Mouse (Mus musculus) kidney, postnatal 0 days (tissue): ENCODE measurements at regions not wholly inside any gene's neighbourhood (a gene's known extent, or its start where the extent isn't known, plus 50 kb on each side); places are given as distances from the start of the nearest gene placed in this dataset.

Experiments used
- ATAC-seq: fragments of 200-750 bp; cut with Nextera tagmentation; replicated peaks from 2 replicates; pipeline ENCODE4 v1.8.0; 2017; ENCODE audit warnings: low read depth, moderate number of reproducible peaks, moderate TSS enrichment, moderate library complexity; ENCODE audit not compliant: low FRiP score
- DNase-seq: peaks from one replicate; pipeline ENCODE4 v3.0.0-alpha.2; 2016; ENCODE audit warnings: low spot score
- H3K27ac ChIP-seq: fragments of 300-500 bp; sonication (generic); 2 replicates; pipeline ENCODE4 v1.5.1; 2014; ENCODE audit warnings: mild to moderate bottlenecking
- H3K27me3 ChIP-seq: fragments of 300-500 bp; sonication (generic); 2 replicates; pipeline ENCODE4 v1.6.1; 2014; ENCODE audit warnings: low read length, mixed read lengths; ENCODE audit not compliant: insufficient read depth
- H3K36me3 ChIP-seq: fragments of 300-500 bp; sonication (generic); 2 replicates; pipeline ENCODE4 v1.6.1; 2014; ENCODE audit warnings: low read length, mixed read lengths; ENCODE audit not compliant: insufficient read depth
- H3K4me1 ChIP-seq: fragments of 300-500 bp; sonication (generic); replicated peaks from 2 replicates; pipeline ENCODE4 v1.6.1; 2014; ENCODE audit warnings: antibody characterized with exemption, low read length, mixed read lengths; ENCODE audit not compliant: insufficient read depth
- H3K4me2 ChIP-seq: fragments of 300-500 bp; sonication (generic); 2 replicates; pipeline ENCODE4 v1.6.1; 2014; ENCODE audit warnings: mild to moderate bottlenecking, low read length, moderate library complexity, mixed read lengths
- H3K4me3 ChIP-seq: fragments of 300-500 bp; sonication (generic); replicated peaks from 2 replicates; pipeline ENCODE4 v1.5.1; 2014; ENCODE audit warnings: low read depth, low read length
- H3K9ac ChIP-seq: fragments of 300-500 bp; sonication (generic); 2 replicates; pipeline ENCODE4 v1.6.1; 2014; ENCODE audit warnings: low read depth, low read length
- H3K9me3 ChIP-seq: fragments of 300-500 bp; sonication (generic); replicated peaks from 2 replicates; pipeline ENCODE4 v1.6.1; 2016; ENCODE audit warnings: low read length, inconsistent platforms, mixed read lengths
- CTCF ChIP-seq: IDR thresholded peaks from 2 replicates; pipeline ENCODE4 v1.5.1; 2016; ENCODE audit warnings: antibody characterized with exemption, low read depth, mild to moderate bottlenecking, moderate library complexity
- WGBS: fragments of 180-500 bp; shearing (Covaris S2); extraction: QIAGEN DNeasy Blood & Tissue Kit; methylation state at CpG from one replicate; pipeline ENCODE4 v1.1.7; 2014; 5-methylcytosine and 5-hydroxymethylcytosine counted together

DNA sequence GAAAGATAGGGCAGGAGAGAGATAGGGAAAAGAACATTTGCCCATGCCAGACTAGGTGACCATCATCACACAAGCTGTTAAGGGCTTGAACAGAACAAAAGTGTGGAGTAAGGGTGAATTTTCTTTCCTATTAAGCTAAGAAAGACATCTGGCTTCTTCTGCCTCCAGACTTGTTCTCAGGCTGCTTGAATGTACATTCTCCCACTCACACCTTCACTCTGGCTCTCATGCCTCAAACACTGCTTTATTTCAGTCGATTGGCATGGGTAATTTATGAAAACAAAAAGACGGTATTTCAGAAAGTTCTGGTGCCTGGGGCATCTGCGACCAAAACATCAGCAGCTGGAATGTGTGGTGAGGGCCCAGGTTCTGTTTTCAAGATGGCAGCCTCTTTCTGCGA is 79.1 kb downstream of the Ifi44 start:
- no peak overlapping the region for H3K9ac ChIP-seq
- ATAC-seq (no peak), DNase-seq (no peak)
- no peak overlapping the region for H3K4me3 ChIP-seq
- no peaks in the 10 kb centered on the region for H3K27me3 ChIP-seq
- H3K36me3 ChIP-seq, result no peaks in the 10 kb centered on the region
- no peaks in the 10 kb centered on the region for H3K4me1 ChIP-seq
- TF ChIP-seq CTCF, result no peak
- WGBS, result 75% methylated on average over 4 of the region's 4 CpGs
- no peak overlapping the region for H3K4me2 ChIP-seq
- no peaks in the 10 kb centered on the region for H3K9me3 ChIP-seq
- H3K27ac ChIP-seq, result no peak overlapping the region

DNA sequence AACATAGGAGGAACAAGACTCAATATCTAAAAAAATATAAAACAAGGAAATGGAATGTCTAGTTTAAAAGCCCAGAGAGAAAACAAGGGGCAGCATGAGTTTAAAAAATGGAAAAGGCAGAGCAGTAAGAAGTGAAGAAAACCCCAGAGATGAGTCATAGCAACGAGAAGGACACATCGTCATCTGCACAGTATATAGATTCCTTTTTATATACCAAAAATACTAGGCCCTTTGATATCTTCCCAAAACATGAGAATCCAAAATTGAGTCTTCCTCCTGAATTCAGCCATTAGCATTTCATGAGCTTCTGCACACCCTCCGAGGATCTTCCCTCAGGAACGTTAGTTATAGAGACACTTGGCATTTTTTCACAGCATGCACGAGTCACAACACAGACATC is 96.5 kb downstream of the Ifi44 start:
- Histone ChIP-seq H3K4me1 (no peaks in the 10 kb centered on the region), H3K27ac (no peak overlapping the region), H3K4me3 (no peak overlapping the region), H3K9ac (no peak overlapping the region), H3K9me3 (no peaks in the 10 kb centered on the region), H3K27me3 (no peaks in the 10 kb centered on the region), H3K36me3 (no peaks in the 10 kb centered on the region), H3K4me2 (no peak overlapping the region)
- WGBS, result 79% methylated on average over 5 of the region's 5 CpGs
- ATAC-seq (no peak), DNase-seq (no peak)
- no peak for TF ChIP-seq CTCF

DNA sequence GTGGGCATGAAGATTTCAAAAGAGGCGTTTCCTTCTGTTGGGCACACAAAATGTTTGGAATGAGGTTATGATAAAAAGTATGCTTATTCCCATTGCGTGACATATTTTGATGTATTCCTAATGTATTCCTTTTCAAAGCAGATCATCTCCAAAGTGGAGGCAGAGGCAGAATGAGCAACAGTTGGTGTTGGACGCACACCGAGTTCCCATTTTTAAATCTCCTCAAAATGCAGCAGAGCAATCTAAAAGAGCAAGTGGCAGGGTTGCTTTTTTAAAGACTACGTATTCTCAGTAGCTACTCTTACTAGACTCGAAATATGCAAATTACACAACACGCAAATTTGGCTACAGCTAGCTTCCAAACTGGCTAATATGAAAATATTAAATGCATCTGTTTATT is 98.2 kb downstream of the Ifi44 start:
- ATAC-seq (no peak), DNase-seq (no peak)
- H3K27me3 ChIP-seq, result no peaks in the 10 kb centered on the region
- H3K36me3 ChIP-seq, result no peaks in the 10 kb centered on the region
- 94% methylated on average over 7 of the region's 7 CpGs for WGBS
- TF ChIP-seq CTCF, result no peak
- H3K27ac ChIP-seq, result no peak overlapping the region
- no peak overlapping the region for H3K4me3 ChIP-seq
- no peak overlapping the region for H3K9ac ChIP-seq
- no peak overlapping the region for H3K4me2 ChIP-seq
- no peaks in the 10 kb centered on the region for H3K4me1 ChIP-seq
- H3K9me3 ChIP-seq, result no peaks in the 10 kb centered on the region

DNA sequence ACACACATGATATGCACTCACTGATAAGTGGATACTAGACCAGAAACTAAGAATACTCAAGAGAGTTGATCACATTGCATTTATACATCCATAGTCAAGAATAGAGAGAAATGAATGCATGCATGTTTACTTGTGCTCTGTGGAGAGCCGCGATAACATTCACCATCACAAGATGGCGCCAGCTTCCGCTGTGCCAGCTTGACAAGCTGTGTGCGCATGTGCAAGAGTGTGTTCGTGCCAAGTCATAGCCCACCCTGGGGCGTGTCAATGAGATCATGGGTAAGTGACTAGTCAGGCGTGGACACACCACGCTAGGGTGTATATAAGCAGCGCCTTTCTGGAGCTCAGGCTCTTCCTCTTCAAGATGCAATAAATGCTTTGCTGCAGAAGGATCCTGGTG is 102.1 kb downstream of the Ifi44 start:
- Histone ChIP-seq H3K27ac (no peak overlapping the region), H3K9me3 (no peaks in the 10 kb centered on the region), H3K27me3 (no peaks in the 10 kb centered on the region), H3K36me3 (no peaks in the 10 kb centered on the region), H3K4me1 (no peaks in the 10 kb centered on the region), H3K4me3 (no peak overlapping the region), H3K9ac (no peak overlapping the region), H3K4me2 (no peak overlapping the region)
- DNase-seq, result no peak
- WGBS, result 70% methylated on average over 10 of the region's 10 CpGs
- TF ChIP-seq CTCF, result peak; percentile 39; the same call in 1 of the 2 replicates
- ATAC-seq, result peak; percentile 43; the same call in 1 of the 2 replicates

- no peaks in the 10 kb centered on the region for H3K4me1 ChIP-seq
- no peak for TF ChIP-seq CTCF
- no peaks in the 10 kb centered on the region for H3K9me3 ChIP-seq
- 86% methylated on average over 5 of the region's 5 CpGs for WGBS
- DNase-seq (no peak), ATAC-seq (no peak)
- no peak overlapping the region for H3K9ac ChIP-seq
- H3K36me3 ChIP-seq, result no peaks in the 10 kb centered on the region
- no peak overlapping the region for H3K4me2 ChIP-seq
- no peak overlapping the region for H3K4me3 ChIP-seq
- H3K27ac ChIP-seq, result no peak overlapping the region
- H3K27me3 ChIP-seq, result no peaks in the 10 kb centered on the region
Measured at GRCm38 (mm10) chr3:151639431-151640111, 110.2 kb downstream of the Ifi44 start.

GRCm38 (mm10) chr3:151638326-151638725 is 111.4 kb downstream of the Ifi44 start:
- H3K9ac ChIP-seq, result no peak overlapping the region
- H3K27me3 ChIP-seq, result no peaks in the 10 kb centered on the region
- no peaks in the 10 kb centered on the region for H3K9me3 ChIP-seq
- no peaks in the 10 kb centered on the region for H3K4me1 ChIP-seq
- ATAC-seq, result no peak
- no peak for DNase-seq
- no peak overlapping the region for H3K4me3 ChIP-seq
- H3K27ac ChIP-seq, result no peak overlapping the region
- WGBS, result 92% methylated on average over 1 of the region's 1 CpGs
- no peaks in the 10 kb centered on the region for H3K36me3 ChIP-seq
- H3K4me2 ChIP-seq, result no peak overlapping the region
- peak; percentile 52 for TF ChIP-seq CTCF

GRCm38 (mm10) chr3:151610954-151611353 is 138.8 kb downstream of the Ifi44 start:
- ATAC-seq, result no peak
- no peak for TF ChIP-seq CTCF
- Histone ChIP-seq H3K4me3 (no peak overlapping the region), H3K27me3 (no peaks in the 10 kb centered on the region), H3K36me3 (no peaks in the 10 kb centered on the region), H3K27ac (no peak overlapping the region), H3K4me1 (no peaks in the 10 kb centered on the region), H3K4me2 (no peak overlapping the region), H3K9ac (no peak overlapping the region), H3K9me3 (no peaks in the 10 kb centered on the region)
- DNase-seq, result no peak
- WGBS, result 79% methylated on average over 4 of the region's 4 CpGs
